Mouse (Mus musculus): ENCODE results near the gene Dffb.

GRCm38 (mm10) chr4:153950372-153950771 lies 24.6 kb downstream of the Dffb start:
- TF ChIP-seq CTCF (IDR thresholded peaks at IDR 0.05; ENCODE audit: borderline replicate concordance, extremely low read depth, insufficient read depth, insufficient read length) (no peak), POLR2A (IDR thresholded peaks at IDR 0.05; ENCODE audit: borderline replicate concordance, extremely low read depth, insufficient read depth, insufficient read length, poor library complexity, severe bottlenecking) (no peak)

Measured in brain, embryonic 14.5 days (tissue).